Mouse (Mus musculus) adipocyte (in vitro differentiated cells): ENCODE results near the gene Pptc7.

Source experiments
- DNase-seq: peaks from one replicate; pipeline ENCODE4 v3.0.0-alpha.2; 2016; ENCODE audit warnings: low spot score

Pptc7 gene

DNA sequence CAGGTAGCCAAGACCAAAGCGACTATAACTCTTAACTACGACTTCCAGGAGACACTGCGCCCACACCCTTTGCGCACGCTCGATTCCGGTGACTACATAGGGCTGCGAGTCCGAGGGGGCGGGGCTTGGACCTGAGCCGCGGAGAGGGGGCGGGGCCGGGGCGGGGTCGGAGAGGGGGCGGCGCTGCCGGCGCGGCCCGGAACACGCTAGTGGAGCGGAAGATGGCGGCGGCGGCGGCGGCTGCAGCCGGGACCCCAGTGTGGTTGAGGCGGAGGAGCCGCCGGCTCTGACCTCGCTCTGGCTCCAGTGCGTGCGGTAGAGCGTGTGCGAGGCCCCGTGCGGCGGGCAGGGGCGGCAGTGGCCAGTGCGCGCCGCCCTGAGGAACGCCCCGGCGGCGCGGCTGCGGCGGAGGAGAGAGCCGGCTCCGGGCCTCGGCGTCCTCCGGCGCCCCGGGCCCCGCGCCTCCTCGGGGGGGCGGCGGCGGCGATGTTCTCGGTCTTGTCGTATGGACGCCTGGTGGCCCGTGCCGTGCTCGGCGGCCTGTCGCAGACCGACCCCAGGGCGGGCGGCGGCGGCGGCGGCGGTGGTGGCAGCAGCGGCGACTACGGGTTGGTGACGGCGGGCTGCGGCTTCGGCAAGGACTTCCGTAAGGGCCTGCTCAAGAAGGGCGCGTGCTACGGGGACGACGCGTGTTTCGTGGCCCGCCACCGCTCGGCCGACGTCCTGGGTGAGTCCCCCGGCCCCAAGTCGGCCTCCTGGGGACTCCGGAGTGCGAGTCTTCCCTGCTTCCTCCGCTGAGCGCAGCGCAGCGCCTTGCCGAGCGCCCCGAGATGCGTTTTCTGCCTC lies at the start of gene Pptc7:
Pptc7 (plus strand) TSS at position 183 of the 846 bp plus-strand sequence.
- DNase-seq, result peak; percentile 93

DNA sequence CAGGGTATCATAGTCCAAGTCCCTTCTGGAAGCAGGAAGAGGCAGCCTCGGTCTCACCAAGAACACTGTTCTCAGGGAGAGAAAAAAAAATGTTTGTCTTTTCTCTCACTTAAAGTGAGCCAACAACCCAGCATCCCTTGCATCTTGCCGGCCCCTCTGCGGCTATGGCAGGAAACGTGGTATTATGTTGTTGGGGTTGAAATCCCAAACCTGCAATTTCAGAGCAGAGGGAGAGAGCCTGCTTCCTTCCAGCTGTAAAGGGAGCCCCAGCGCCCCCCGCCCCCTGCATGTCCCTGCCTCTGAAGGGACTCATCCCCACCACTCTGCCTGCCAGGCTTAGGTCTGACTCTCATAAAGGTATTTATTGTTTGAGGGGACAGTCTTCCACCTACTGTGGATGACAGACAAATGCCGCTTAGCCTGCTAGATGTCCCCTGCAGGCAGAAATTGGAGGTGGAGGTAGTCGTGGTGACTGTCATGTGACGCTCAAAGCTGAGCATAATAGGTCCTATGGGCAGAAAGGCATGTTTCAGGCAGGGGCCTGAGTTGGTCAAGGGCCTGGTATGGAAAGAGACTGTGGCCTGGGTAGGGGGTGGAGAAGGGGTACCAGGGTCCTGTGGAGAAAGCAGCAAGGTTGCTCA lies 48.8 kb upstream of the Pptc7 start:
- DNase-seq, result no peak

DNA sequence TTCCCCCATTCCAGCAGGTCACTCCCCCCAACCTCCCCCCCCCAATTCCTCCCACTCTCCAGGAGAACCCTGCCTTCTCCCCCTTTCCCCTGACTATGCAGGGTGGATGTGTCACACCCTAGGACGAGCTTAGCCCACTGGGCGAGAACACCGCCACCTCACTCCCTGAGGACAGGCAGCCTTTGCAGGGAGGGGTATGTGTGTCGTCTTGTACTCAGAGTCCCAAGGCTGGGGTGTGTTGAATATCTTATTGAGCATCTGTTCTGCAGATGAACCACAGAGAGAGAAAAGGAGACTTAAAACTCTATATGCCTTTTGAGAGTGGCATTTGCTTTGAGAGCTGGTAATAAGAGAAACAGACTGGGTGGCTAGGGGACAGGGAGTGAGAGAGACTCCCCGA lies 47.0 kb upstream of the Pptc7 start:
- no peak for DNase-seq

- no peak for DNase-seq
These were observed 44.5 kb upstream of the Pptc7 start for GRCm38 (mm10) chr5:122239618-122240017.

GRCm38 (mm10) chr5:122240521-122240920 lies 43.6 kb upstream of the Pptc7 start:
- no peak for DNase-seq

- no peak for DNase-seq
These were observed 43.2 kb upstream of the Pptc7 start for GRCm38 (mm10) chr5:122240989-122241388.

DNA sequence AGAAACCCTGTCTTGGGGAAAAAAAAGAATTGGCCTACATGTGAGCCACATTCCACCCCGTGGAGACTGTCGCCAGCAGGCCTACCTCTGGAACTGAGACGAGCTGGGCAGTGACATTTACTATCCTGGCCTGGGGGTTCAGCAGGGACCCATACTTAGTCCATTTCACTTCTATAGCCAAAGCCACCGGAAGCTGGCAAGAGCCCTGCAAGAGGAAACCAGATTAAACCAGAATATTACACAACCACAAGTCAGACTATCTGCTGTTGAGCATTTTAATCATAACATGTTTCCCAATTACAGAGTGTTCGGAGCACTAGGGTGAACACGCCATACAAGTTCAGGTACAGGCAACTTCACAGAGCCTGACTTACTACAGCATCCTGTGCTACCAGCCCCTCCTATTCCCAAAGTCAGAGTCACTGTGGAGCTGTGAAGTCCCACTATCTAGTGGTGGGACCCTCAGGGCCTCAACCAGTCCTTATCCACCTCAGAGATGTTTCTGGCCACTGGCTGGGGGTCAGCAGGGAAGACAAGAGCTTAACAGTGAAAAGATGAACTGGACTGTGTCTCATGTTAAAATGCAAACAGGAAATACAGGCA lies 41.5 kb upstream of the Pptc7 start:
- peak; percentile 56 for DNase-seq

GRCm38 (mm10) chr5:122243781-122244523 lies 40.2 kb upstream of the Pptc7 start:
- no peak for DNase-seq

DNA sequence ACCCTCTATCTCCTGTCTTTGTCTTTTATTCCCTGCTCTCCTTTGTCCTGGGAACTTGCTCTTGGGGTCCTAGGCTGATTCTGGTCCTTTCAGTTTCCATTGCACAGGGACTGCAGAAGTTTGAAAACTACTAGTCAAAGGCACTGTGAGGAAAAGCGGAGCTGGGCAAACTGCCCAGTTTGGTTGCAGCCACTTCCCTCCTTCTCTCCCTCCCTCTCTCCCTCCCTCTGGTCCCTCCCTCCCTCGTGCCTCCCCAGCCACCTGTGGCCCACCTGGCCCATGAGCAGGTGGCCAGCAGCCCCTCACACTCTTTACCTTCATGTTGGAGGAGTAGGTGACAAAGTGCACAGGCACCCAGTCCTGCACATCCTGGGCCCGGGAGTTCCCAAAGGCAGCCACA lies 39.0 kb upstream of the Pptc7 start:
- DNase-seq, result peak; percentile 57

DNA sequence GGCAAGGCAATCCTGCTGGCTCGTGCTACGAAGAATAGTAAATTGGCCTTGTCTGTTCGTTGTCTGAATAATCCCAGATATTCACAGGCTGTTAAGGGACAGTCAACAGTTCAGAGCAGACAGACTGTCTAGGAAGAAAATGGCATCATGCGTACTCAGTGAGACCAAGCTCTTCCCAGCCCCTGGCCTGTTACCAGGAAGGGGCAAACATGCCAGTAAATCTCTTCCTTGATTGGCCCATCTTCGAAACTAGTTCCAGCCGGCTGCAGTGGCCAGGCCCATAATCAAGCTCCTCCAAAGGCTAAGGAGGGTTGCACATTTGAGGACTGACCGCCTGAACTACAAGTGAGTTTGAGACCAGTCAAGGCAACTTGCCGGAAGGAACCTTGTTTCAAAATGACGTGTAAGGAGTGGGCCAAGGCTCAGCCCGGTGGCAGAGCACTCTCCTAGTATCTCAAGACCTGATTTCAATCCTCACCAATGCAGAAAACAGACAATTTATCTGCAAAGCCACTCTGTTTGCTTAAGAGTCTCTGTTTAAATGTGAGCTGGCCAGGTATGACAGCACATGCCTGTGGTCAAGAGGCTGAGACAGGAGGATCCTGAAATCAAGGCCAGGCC lies 37.5 kb upstream of the Pptc7 start:
- DNase-seq, result no peak

GRCm38 (mm10) chr5:122247529-122247928 lies 36.6 kb upstream of the Pptc7 start:
- DNase-seq, result no peak

- no peak for DNase-seq
These were observed 36.2 kb upstream of the Pptc7 start for GRCm38 (mm10) chr5:122247934-122248333.

DNA sequence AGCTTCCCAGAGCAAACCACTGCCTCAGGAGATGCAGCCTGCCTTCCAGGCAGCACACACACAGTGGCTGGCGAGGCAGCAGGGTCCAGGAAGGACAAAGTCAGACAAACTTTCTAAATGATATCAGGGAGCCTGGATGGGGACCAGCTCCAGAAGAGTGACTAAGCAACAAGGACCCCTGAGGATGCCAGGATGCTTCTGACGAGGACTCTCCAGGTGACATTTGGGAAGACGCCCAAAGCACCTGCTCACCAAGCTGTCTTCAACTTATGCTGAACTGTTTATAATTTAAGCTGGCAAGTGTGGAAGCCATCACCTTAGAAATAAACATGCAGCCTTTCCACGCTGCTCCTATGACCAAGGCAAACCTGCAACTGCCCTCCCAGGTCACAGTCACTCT lies 34.9 kb upstream of the Pptc7 start:
- DNase-seq, result no peak

- DNase-seq, result no peak
These were observed 32.1 kb upstream of the Pptc7 start for GRCm38 (mm10) chr5:122251895-122252606.

- no peak for DNase-seq
These were observed 26.0 kb upstream of the Pptc7 start for GRCm38 (mm10) chr5:122258027-122258741.

GRCm38 (mm10) chr5:122262104-122262503 lies 22.1 kb upstream of the Pptc7 start:
- no peak for DNase-seq

GRCm38 (mm10) chr5:122263933-122264905 lies 19.9 kb upstream of the Pptc7 start, which contains the start of gene Tctn1:
Gene Tctn1, minus strand, starts transcription at chr5:122264460.
- DNase-seq, result peak; percentile 97

DNA sequence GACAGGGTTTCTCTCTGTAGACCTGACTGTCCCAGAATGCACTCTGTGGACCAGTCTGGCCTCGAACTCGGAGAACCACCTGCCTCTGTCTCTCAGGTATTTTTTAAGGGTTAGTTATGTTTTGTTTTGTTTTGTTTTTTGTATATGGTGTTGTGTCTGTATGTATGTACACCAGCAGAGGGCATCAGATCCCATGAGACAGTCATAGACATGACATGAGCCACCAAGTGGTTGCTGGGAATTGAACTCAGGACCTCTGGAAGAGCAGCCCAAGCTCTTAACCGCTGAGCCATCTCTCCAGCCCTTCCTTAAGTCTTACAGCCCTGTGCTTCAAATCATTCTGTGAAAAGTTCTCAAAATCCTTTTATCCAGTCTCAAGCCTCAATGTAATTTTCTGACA lies 19.0 kb upstream of the Pptc7 start:
- DNase-seq, result peak; percentile 44

GRCm38 (mm10) chr5:122265942-122266341 lies 18.2 kb upstream of the Pptc7 start:
- DNase-seq, result no peak
